Mouse (Mus musculus) erythroblast, embryonic 14.5 days (primary cell): ENCODE results near the gene Rrp12.

Experiments
- GATA1 ChIP-seq: IDR thresholded peaks from 2 replicates; pipeline ENCODE4 v1.6.1; 2012; ENCODE audit warnings: low read length, inconsistent platforms, mixed read lengths
- TAL1 ChIP-seq: IDR thresholded peaks from 3 replicates; pipeline ENCODE4 v1.6.1; 2012; ENCODE audit warnings: low read length, inconsistent platforms, mixed read lengths

DNA sequence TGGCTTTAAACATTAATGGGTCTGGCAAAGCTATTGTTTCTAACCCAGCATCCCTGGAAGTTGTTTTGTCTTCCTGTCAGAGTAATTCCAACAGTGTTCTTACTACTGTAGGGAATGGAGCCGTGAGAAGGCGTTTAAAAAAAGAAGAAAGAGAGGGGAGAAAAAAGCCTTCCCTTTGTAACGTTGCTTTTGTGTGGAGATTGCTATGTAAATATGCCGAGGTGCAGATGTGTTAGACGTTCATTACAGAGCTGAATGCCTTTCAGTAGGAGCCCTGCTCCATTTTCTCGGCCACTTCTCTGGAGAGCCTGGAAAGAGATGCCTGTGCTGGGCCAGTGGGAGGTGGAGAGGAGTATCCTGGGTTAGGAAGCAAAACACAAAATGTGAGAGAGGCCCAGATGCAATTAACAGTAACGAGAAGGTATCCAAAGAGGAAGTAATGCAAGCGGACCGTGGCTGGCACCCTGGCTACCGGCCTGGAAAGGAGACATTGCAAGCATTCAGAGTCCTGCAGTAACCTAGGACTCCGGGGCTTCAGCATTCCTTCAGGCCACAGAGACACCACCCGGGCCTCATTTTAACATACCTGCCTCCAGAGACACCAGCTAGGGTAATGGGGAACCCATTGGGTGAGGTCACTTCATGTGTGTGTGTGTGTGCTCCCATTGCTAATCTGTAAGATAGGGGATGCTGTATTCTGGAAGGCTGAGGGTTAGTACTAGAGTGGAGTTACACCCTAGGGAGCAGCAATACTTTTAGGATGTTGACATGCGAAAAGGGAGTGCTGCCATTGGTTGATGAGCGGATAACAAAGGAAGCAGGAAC is 45.0 kb downstream of the Rrp12 start:
- no peak for TF ChIP-seq GATA1
- no peak for TF ChIP-seq TAL1
